Mouse (Mus musculus) lung, postnatal 0 days (tissue): ENCODE data around the gene Igfbp1. TPM values are rescaled to one million over a fixed set of nuclear protein-coding genes. Genes with fewer than 3 reads are reported as not detected.

ENCODE experiments used
- ATAC-seq: fragments of 200-750 bp; cut with Nextera tagmentation; 2 replicates; pipeline ENCODE4 v1.8.0; 2017; ENCODE audit warnings: moderate library complexity
- DNase-seq: peaks from one replicate; pipeline ENCODE4 v3.0.0-alpha.2; 2016; ENCODE audit warnings: low spot score
- H3K27ac ChIP-seq: fragments of 300-500 bp; sonication (generic); 2 replicates; pipeline ENCODE4 v1.5.1; 2014; ENCODE audit warnings: antibody characterized with exemption, mild to moderate bottlenecking, low read length, mixed read lengths
- H3K27me3 ChIP-seq: fragments of 300-500 bp; sonication (generic); replicated peaks from 2 replicates; pipeline ENCODE4 v1.6.1; 2014; ENCODE audit warnings: low read length, mixed read lengths; ENCODE audit not compliant: insufficient read depth
- H3K36me3 ChIP-seq: fragments of 300-500 bp; sonication (generic); 2 replicates; pipeline ENCODE4 v1.6.1; 2014; ENCODE audit warnings: low read length, mixed read lengths; ENCODE audit not compliant: insufficient read depth
- H3K4me1 ChIP-seq: fragments of 300-500 bp; sonication (generic); 2 replicates; pipeline ENCODE4 v1.6.1; 2014; ENCODE audit warnings: antibody characterized with exemption, low read depth, low read length, mixed read lengths; ENCODE audit not compliant: insufficient read depth
- H3K4me2 ChIP-seq: fragments of 300-500 bp; sonication (generic); replicated peaks from 2 replicates; pipeline ENCODE4 v1.6.1; 2014; ENCODE audit warnings: low read depth, mild to moderate bottlenecking, low read length, moderate library complexity, mixed read lengths
- H3K4me3 ChIP-seq: fragments of 300-500 bp; sonication (generic); 2 replicates; pipeline ENCODE4 v1.5.1; 2014; ENCODE audit warnings: low read depth, low read length
- H3K9ac ChIP-seq: fragments of 300-500 bp; sonication (generic); replicated peaks from 2 replicates; pipeline ENCODE4 v1.6.1; 2014; ENCODE audit warnings: low read depth, mild to moderate bottlenecking
- H3K9me3 ChIP-seq: fragments of 300-500 bp; sonication (generic); 2 replicates; pipeline ENCODE4 v1.6.1; 2016; ENCODE audit warnings: low read length, mixed read lengths
- CTCF ChIP-seq: IDR thresholded peaks from 2 replicates; pipeline ENCODE4 v1.5.1; 2016; ENCODE audit warnings: antibody characterized with exemption, mild to moderate bottlenecking
- EP300 ChIP-seq: IDR thresholded peaks from 2 replicates; pipeline ENCODE4 v1.6.1; 2016; ENCODE audit warnings: antibody characterized with exemption, mild to moderate bottlenecking, control low read depth
- WGBS: fragments of 180-500 bp; shearing (Covaris S2); extraction: QIAGEN DNeasy Blood & Tissue Kit; methylation state at CpG from one replicate; pipeline ENCODE4 v1.1.7; 2014; 5-methylcytosine and 5-hydroxymethylcytosine counted together
- polyA plus RNA-seq: library from polyadenylated mRNA; unstranded; fragments of >200 nt; fragmentation: Nextera tagmentation; extraction: Ambion mirVana; gene quantifications from 2 replicates; pipeline ENCODE4 v1.2.1, GENCODE M21; 2015

Igfbp1 gene
- polyA plus RNA-seq, 1 experiment from 2014 or later = 0.69 TPM

DNA sequence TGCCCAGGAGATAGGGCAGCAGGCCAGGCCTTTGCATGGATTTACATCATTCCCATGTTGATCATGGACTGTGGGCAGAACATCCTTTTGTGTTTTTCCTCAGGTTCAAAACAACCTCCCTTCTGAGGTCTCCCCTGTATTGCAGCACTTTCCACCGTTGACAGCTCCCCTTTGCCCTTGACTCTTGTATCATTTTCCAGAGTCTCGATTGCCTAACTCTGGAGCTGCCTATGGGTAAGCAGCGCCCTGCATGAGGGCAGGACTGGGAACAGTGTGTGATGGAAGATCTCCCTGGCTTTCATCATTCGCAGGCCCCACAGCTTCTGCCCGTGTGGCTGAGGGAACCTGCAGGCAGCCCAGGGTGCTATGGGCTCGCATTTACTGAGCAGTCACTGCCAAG, 4.9 kb upstream of the Igfbp1 start:
- Histone ChIP-seq H3K4me1 (no peaks in the 10 kb centered on the region; the same call in 1 of the 2 replicates), H3K27me3 (no peaks in the 10 kb centered on the region), H3K4me3 (no peak overlapping the region), H3K36me3 (no peaks in the 10 kb centered on the region), H3K9me3 (no peaks in the 10 kb centered on the region), H3K4me2 (no peak overlapping the region), H3K9ac (no peak overlapping the region), H3K27ac (no peak overlapping the region)
- no peak for ATAC-seq
- no peak for DNase-seq
- no peak for TF ChIP-seq EP300
- TF ChIP-seq CTCF = no peak
- WGBS = 57% methylated on average over 6 of the region's 6 CpGs

DNA sequence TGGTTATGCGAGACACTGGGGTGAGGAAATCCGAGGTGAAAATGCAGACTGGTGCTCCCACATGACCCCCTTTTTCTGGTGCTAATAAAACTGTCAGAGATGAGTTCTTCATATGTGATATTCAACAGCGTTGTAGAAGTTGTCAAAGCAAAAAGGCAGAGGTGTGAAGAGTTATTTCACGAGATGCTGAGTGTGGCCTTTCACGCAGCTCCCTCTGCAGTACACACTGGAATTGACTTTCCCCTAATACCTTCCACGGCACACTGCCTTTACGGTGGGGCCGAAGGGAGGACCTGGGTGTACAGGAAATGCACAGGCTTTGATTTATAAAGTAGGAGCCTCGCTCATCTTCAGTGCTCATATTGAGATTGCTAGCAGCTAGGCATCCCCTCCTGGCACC, 4.4 kb upstream of the Igfbp1 start:
- no peak for DNase-seq
- no peaks in the 10 kb centered on the region for H3K36me3 ChIP-seq
- ATAC-seq = no peak
- H3K9me3 ChIP-seq = no peaks in the 10 kb centered on the region
- no peaks in the 10 kb centered on the region; the same call in 1 of the 2 replicates for H3K4me1 ChIP-seq
- H3K27ac ChIP-seq = no peak overlapping the region
- no peak overlapping the region for H3K4me3 ChIP-seq
- TF ChIP-seq EP300 (no peak), CTCF (peak; percentile 11; the same call in 1 of the 2 replicates)
- H3K27me3 ChIP-seq = no peaks in the 10 kb centered on the region
- H3K9ac ChIP-seq = no peak overlapping the region
- 70% methylated on average over 9 of the region's 9 CpGs for WGBS
- no peak overlapping the region for H3K4me2 ChIP-seq

DNA sequence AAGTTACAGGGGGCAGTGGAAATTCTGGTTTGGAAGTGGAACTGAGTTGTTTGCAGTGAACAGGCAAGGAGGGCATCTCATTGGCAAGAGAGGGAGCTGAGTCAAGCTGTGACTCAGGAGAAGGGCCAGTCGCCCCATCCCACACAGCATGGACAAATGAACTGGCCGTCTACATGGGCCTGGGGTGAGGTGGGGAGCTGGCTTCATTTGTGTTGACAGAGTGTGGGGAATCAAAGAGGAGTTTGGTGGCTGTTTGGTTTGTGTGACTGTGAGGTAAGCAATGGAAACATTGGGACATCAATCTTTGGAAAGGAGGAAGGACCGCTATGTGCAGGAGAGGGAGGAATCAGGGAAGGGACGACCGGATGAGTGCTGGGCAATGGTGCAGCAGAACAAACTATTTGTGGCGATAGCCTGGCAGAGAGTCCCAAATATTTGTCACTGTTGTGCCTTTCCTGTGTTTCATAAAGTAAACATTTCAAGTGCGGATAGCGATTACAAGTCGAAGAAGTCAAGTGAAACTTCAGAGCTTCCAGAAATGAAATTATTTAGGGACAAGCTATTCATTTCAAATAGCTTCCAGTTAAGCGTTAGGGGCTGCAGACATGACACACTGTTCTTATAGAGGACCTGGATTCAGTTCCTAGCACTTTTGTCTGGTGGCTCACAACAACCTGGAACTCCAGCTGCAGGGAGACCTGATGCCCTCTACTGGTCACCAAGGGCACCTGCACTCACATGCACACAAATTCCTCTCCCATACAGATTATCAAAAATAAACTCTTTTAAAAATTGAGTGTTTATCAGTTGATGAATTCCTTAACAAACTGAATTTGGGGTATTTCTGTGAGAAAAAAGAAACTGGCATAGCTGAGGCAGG, 2.9 kb upstream of the Igfbp1 start:
- H3K27me3 ChIP-seq = no peaks in the 10 kb centered on the region
- no peak overlapping the region for H3K9ac ChIP-seq
- H3K4me1 ChIP-seq = no peaks in the 10 kb centered on the region; the same call in 1 of the 2 replicates
- no peaks in the 10 kb centered on the region for H3K9me3 ChIP-seq
- no peaks in the 10 kb centered on the region for H3K36me3 ChIP-seq
- no peak overlapping the region for H3K27ac ChIP-seq
- no peak overlapping the region for H3K4me2 ChIP-seq
- ATAC-seq (peak; percentile 25; the same call in 1 of the 2 replicates), DNase-seq (no peak)
- WGBS = 67% methylated on average over 10 of the region's 10 CpGs
- peak; percentile 17; the same call in 1 of the 2 replicates for TF ChIP-seq CTCF
- TF ChIP-seq EP300 = no peak
- no peak overlapping the region for H3K4me3 ChIP-seq

DNA sequence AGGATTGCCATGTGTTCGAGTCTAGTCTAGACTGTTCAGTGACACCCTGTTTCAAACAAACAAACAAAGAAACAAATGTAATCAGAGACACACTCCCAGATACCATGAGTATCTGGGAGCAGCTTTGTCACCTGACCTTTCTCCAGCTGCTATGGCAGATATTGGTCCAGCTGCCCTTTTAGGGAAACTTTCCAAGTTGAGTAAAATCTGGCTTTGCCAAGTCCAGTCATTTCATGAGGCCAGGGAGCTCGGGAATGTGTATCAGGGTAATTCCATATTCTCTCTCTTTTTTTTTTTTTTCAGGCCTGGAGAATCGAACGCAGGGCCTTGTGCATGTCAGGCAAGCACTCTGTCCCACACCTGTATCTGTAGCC, 2.3 kb upstream of the Igfbp1 start:
- 84% methylated on average over 4 of the region's 4 CpGs for WGBS
- Histone ChIP-seq H3K36me3 (no peaks in the 10 kb centered on the region), H3K9ac (no peak overlapping the region), H3K27me3 (no peaks in the 10 kb centered on the region), H3K4me2 (no peak overlapping the region), H3K4me3 (no peak overlapping the region), H3K9me3 (no peaks in the 10 kb centered on the region), H3K27ac (no peak overlapping the region), H3K4me1 (no peaks in the 10 kb centered on the region; the same call in 1 of the 2 replicates)
- no peak for TF ChIP-seq CTCF
- no peak for TF ChIP-seq EP300
- DNase-seq = no peak
- no peak for ATAC-seq

DNA sequence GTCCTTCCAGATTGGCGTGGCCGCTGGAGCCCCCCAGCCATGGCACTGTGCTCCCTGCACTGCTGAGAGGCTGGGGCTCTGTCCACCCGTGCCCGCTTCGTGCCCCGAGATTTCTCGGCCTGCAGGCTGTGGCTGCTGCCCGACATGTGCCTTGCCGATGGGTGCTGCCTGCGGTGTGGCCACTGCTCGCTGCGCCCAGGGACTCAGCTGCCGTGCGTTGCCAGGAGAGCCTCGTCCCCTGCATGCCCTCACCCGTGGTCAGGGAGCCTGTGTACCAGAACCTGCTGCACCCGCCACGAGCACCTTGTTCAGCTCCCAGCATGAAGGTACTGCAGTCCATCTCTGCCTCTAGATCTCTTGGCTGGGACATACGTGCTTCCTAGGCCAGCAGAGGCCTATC, 424 bp downstream of the Igfbp1 start:
- Histone ChIP-seq H3K27me3 (no peaks in the 10 kb centered on the region), H3K9me3 (no peaks in the 10 kb centered on the region), H3K36me3 (no peaks in the 10 kb centered on the region), H3K4me1 (no peaks in the 10 kb centered on the region), H3K9ac (no peak overlapping the region), H3K4me3 (no peak overlapping the region), H3K4me2 (no peak overlapping the region), H3K27ac (0 out of 2 replicates have a peak overlapping the region, but pooled peaks have one; percentile 0)
- no peak for TF ChIP-seq CTCF
- TF ChIP-seq EP300 = no peak
- WGBS = 86% methylated on average over 19 of the region's 19 CpGs
- DNase-seq = no peak
- ATAC-seq = no peak

DNA sequence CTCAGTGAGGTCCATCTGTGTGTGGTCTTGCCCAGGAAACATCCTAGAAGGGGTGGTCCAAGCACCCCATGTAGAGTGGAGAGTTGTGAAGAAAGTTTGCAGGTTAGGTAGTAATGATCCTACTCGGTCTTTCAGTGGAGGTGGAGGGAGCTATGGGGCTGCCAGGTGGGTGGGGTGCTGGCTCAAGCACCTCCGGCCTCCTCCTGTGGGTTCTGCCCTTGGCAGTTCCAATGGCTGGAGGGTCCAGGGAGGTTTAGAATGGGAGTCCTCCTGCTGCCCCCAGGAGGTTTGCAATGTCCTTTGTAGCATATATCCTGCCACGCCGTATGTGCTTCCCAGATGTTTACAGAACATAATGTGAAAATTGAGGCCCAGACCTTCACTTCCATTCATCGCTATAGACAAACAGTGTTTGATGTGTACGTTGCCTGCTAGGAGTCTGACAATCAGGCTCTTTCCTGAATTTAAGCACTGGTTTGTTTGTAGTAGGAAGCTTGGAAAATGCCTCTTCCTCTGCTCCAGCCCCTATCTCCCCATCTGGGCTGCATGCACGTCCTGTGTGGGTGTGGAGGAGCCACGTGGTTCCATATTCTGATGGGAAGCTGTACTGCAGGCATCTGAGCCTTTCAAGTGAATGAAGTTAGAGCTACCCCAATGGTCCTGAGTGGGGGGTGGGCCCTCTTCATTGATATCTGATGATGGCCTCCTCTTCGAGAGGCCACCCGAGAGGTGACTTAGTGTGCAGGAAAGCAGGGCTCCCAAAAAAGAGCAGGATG, 1.1 kb downstream of the Igfbp1 start:
- no peak overlapping the region for H3K9ac ChIP-seq
- peak; percentile 78 for ATAC-seq
- DNase-seq = peak; percentile 29
- 0 out of 2 replicates have a peak overlapping the region, but pooled peaks have one; percentile 38 for H3K27ac ChIP-seq
- H3K4me2 ChIP-seq = no peak overlapping the region
- no peaks in the 10 kb centered on the region for H3K9me3 ChIP-seq
- no peak overlapping the region for H3K4me3 ChIP-seq
- no peaks in the 10 kb centered on the region for H3K36me3 ChIP-seq
- 74% methylated on average over 10 of the region's 10 CpGs for WGBS
- no peaks in the 10 kb centered on the region for H3K27me3 ChIP-seq
- TF ChIP-seq CTCF = no peak
- TF ChIP-seq EP300 = peak; percentile 89
- H3K4me1 ChIP-seq = no peaks in the 10 kb centered on the region
